Mouse (Mus musculus): ENCODE results near the gene Alad. TPM values are rescaled to one million over a fixed set of nuclear protein-coding genes. Genes with fewer than 3 reads are reported as not detected.

Gene Alad
- total and polyA plus RNA-seq, 2 experiments, result 114 to 328 TPM

DNA sequence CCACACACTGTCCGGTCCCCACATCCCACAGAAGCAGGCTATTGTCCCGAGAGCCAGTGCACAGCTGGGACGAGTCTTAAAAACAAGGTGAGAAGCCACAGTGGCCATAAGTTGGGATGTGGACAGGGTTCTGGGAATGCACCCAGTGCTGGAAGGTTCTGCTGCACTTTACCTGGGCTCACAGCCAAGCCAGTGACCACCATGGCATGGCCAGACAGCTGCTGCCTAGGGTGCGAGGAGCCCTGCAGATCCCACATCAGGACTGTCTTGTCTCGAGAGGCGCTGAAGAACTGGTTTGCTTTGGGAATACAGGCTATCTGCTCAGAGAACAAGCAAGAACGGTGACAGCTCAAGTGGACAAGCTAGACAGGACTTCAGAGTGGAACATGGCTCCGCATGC lies 59.4 kb downstream of the Alad start:
- DNase-seq (ENCODE audit: extremely low read depth, low read depth, low spot score), result no peak
- 94% methylated on average over 8 of the region's 8 CpGs for WGBS
- H3K4me3 ChIP-seq (ENCODE audit: insufficient read depth, low read depth, low read length), result no peak overlapping the region
- no peaks in the 10 kb centered on the region for H3K27me3 ChIP-seq (ENCODE audit: control insufficient read depth, insufficient read depth, low read length)
- H3K27ac ChIP-seq (replicated peaks; ENCODE audit: insufficient read depth, low read depth, low read length), result no peak overlapping the region
- H3K36me3 ChIP-seq (ENCODE audit: control insufficient read depth, insufficient read depth, low read length), result no peaks in the 10 kb centered on the region
- H3K9ac ChIP-seq (ENCODE audit: low read depth, low read length), result no peak overlapping the region
- TF ChIP-seq POLR2A (IDR thresholded peaks at IDR 0.05; ENCODE audit: extremely low read depth, insufficient read depth, low read length) (no peak), CTCF (IDR thresholded peaks at IDR 0.05; ENCODE audit: low read depth, low read length) (no peak)
- no peaks in the 10 kb centered on the region for H3K4me1 ChIP-seq (ENCODE audit: control insufficient read depth, insufficient read depth, low read length)
- no peaks in the 10 kb centered on the region for H3K79me2 ChIP-seq (ENCODE audit: control insufficient read depth, insufficient read depth, low read length)

Other genes with a start within 250 kb of the Alad start
- 22.7 and 24.5 TPM in 2 replicates for gene Fkbp15, start 159.4 kb downstream of the Alad start, total RNA-seq (2014; rRNA removed)
- gene Fkbp15, start 159.4 kb downstream of the Alad start, polyA plus RNA-seq (2012; rRNA removed), result 17.4 and 20.0 TPM in 2 replicates
- 88.4 and 91.4 TPM in 2 replicates for gene Slc31a1, start 159.2 kb downstream of the Alad start, total RNA-seq (2014; rRNA removed)
- 75.3 and 81.5 TPM in 2 replicates for gene Slc31a1, start 159.2 kb downstream of the Alad start, polyA plus RNA-seq (2012; rRNA removed)
- gene Cdc26, start 111.3 kb downstream of the Alad start, total RNA-seq (2014; rRNA removed), result 46.9 and 52.6 TPM in 2 replicates
- gene Cdc26, start 111.3 kb downstream of the Alad start, polyA plus RNA-seq (2012; rRNA removed), result 13.5 and 14.8 TPM in 2 replicates
- gene Prpf4, start 111.1 kb downstream of the Alad start, total RNA-seq (2014; rRNA removed), result 3.9 and 4.6 TPM in 2 replicates
- gene Prpf4, start 111.1 kb downstream of the Alad start, polyA plus RNA-seq (2012; rRNA removed), result 4.4 and 7.3 TPM in 2 replicates
- not detected in 2 replicates for gene Rnf183, start 84.7 kb downstream of the Alad start, total RNA-seq (2014; rRNA removed)
- not detected in 2 replicates for gene Rnf183, start 84.7 kb downstream of the Alad start, polyA plus RNA-seq (2012; rRNA removed)
- gene Wdr31, start 49.0 kb downstream of the Alad start, total RNA-seq (2014; rRNA removed), result 0.07 and 0.09 TPM in 2 replicates
- 0.07 TPM in 1 of 2 replicates, not detected in the other for gene Wdr31, start 49.0 kb downstream of the Alad start, polyA plus RNA-seq (2012; rRNA removed)
- 0.09 TPM in 1 of 2 replicates, not detected in the other for gene Bspry, start 39.9 kb downstream of the Alad start, total RNA-seq (2014; rRNA removed)
- 0.19 and 0.26 TPM in 2 replicates for gene Bspry, start 39.9 kb downstream of the Alad start, polyA plus RNA-seq (2012; rRNA removed)
- 14.0 and 14.9 TPM in 2 replicates for gene Hdhd3, start 16.5 kb downstream of the Alad start, total RNA-seq (2014; rRNA removed)
- gene Hdhd3, start 16.5 kb downstream of the Alad start, polyA plus RNA-seq (2012; rRNA removed), result 61.4 and 73.7 TPM in 2 replicates
- 11.7 and 13.4 TPM in 2 replicates for gene Pole3, start 5.2 kb upstream of the Alad start, total RNA-seq (2014; rRNA removed)
- 9.1 and 9.3 TPM in 2 replicates for gene Pole3, start 5.2 kb upstream of the Alad start, polyA plus RNA-seq (2012; rRNA removed)
- not detected in 2 replicates for gene 4933430I17Rik, start 5.5 kb upstream of the Alad start, total RNA-seq (2014; rRNA removed)
- not detected in 2 replicates for gene 4933430I17Rik, start 5.5 kb upstream of the Alad start, polyA plus RNA-seq (2012; rRNA removed)
- 7.0 and 9.6 TPM in 2 replicates for gene Rgs3, start 39.9 kb upstream of the Alad start, total RNA-seq (2014; rRNA removed)
- gene Rgs3, start 39.9 kb upstream of the Alad start, polyA plus RNA-seq (2012; rRNA removed), result 8.3 and 13.0 TPM in 2 replicates